Mouse (Mus musculus) heart, postnatal 0 days (tissue): ENCODE data around the gene Dnaaf5.

ENCODE experiments used
- CTCF ChIP-seq: IDR thresholded peaks from 2 replicates; pipeline ENCODE4 v1.5.1; 2016; ENCODE audit warnings: antibody characterized with exemption, control low read depth, low read depth
- EP300 ChIP-seq: IDR thresholded peaks from 2 replicates; pipeline ENCODE4 v1.6.1; 2016; ENCODE audit warnings: antibody characterized with exemption, low read depth

DNA sequence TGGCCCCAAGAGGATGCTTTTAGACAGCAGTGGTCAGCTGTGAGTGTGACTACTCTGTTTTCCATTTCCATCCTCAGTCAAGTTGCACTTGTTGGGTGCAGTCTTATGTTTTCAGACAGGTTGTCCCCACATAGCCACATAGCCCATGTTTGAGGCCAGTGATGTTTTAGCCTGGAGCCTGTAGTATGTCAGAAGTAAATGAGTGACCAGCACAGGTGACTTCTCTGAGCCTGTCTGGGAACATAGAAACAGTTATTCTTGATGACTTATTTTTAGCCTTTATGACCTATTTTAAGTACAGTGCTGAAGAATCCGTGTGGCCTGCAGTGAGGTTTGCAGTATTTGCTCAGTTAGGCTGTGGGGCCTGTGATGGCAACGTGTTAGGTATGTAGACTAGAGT, 66.1 kb downstream of the Dnaaf5 start:
- TF ChIP-seq CTCF (no peak), EP300 (no peak)
